ENCODE assay signal across 26 mouse cellular contexts in genomic region chr14:19720044-19720611, GRCm38 (mm10). TPM values are rescaled to one million over a fixed set of nuclear protein-coding genes. Genes with fewer than 3 reads are reported as not detected.
A peak's percentile ranks its signal among the peaks of the same experiment; 100 is the strongest.
DNase-seq lines count a peak whose midpoint lies in the region; ATAC-seq and TF ChIP-seq lines count a peak whose summit lies in the region.
"Had no signal": no experiment of that assay in that cellular context is flagged by ENCODE, and none has a peak within 500 bp of the region (broad histone marks: within the 10 kb centered on the region; RNA-seq: fewer than 3 reads in every experiment).

No protein-coding gene starts in this region.

- no peak overlapping the region for H3K4me3 ChIP-seq in midbrain, embryonic 12.5 days
- no peak overlapping the region for H3K4me3 ChIP-seq in midbrain, embryonic 15.5 days
- H3K4me3 ChIP-seq in forebrain, embryonic 15.5 days: no peak overlapping the region
- no peak overlapping the region for H3K4me3 ChIP-seq in gastrocnemius, adult 2 months
- H3K4me3 ChIP-seq: heart, adult 2 months; heart, embryonic 10.5 days; heart, embryonic 13.5 days; hindbrain, embryonic 12.5 days; hindbrain, embryonic 15.5 days; intestine, embryonic 15.5 days had no signal

- H3K36me3 ChIP-seq in midbrain, embryonic 12.5 days: no peaks in the 10 kb centered on the region
- H3K36me3 ChIP-seq in midbrain, embryonic 15.5 days (replicated peaks): no peaks in the 10 kb centered on the region
- H3K36me3 ChIP-seq in forebrain, embryonic 15.5 days: no peaks in the 10 kb centered on the region
- H3K36me3 ChIP-seq: heart, embryonic 10.5 days; heart, embryonic 13.5 days; hindbrain, embryonic 12.5 days; hindbrain, embryonic 15.5 days; intestine, embryonic 15.5 days had no signal

- H3K4me1 ChIP-seq in midbrain, embryonic 12.5 days: peaks cover 12% of the 10 kb centered on the region
- H3K4me1 ChIP-seq in midbrain, embryonic 15.5 days: no peaks in the 10 kb centered on the region
- H3K4me1 ChIP-seq in forebrain, embryonic 15.5 days: peaks cover 11% of the 10 kb centered on the region
- H3K4me1 ChIP-seq: heart, embryonic 10.5 days; hindbrain, embryonic 12.5 days; hindbrain, embryonic 15.5 days; intestine, embryonic 15.5 days had no signal

- no peak for TF ChIP-seq CTCF in brain, embryonic 14.5 days (IDR thresholded peaks at IDR 0.05; ENCODE audit: borderline replicate concordance, extremely low read depth, insufficient read depth, insufficient read length)
- TF ChIP-seq CTCF in gastrocnemius, adult 2 months (IDR thresholded peaks at IDR 0.05): no peak

- no peaks in the 10 kb centered on the region for H3K9me3 ChIP-seq in midbrain, embryonic 12.5 days
- H3K9me3 ChIP-seq in midbrain, embryonic 15.5 days: no peaks in the 10 kb centered on the region
- no peaks in the 10 kb centered on the region for H3K9me3 ChIP-seq in forebrain, embryonic 15.5 days
- H3K9me3 ChIP-seq: heart, embryonic 10.5 days; heart, embryonic 13.5 days; hindbrain, embryonic 12.5 days; hindbrain, embryonic 15.5 days; intestine, embryonic 15.5 days had no signal

- peak; percentile 65; the same call in 1 of the 2 replicates for ATAC-seq in midbrain, embryonic 12.5 days (ENCODE audit: low FRiP score, low read depth)
- ATAC-seq in midbrain, embryonic 15.5 days (replicated peaks): no peak
- ATAC-seq in forebrain, embryonic 15.5 days (replicated peaks): peak; percentile 80
- ATAC-seq: activated CD4-positive, CD25-positive, alpha-beta regulatory T cell, adult 4 months; CD4-positive, CD25-positive, alpha-beta regulatory T cell, adult 4 months; intestine, embryonic 15.5 days had no signal

- no peak overlapping the region for H3K4me2 ChIP-seq in midbrain, embryonic 12.5 days (replicated peaks)
- H3K4me2 ChIP-seq in midbrain, embryonic 15.5 days: no peak overlapping the region
- H3K4me2 ChIP-seq in forebrain, embryonic 15.5 days (replicated peaks): no peak overlapping the region
- H3K4me2 ChIP-seq: heart, embryonic 13.5 days; hindbrain, embryonic 12.5 days; hindbrain, embryonic 15.5 days; intestine, embryonic 15.5 days had no signal

- H3K27me3 ChIP-seq in midbrain, embryonic 12.5 days: peaks cover 4% of the 10 kb centered on the region; the same call in 1 of the 2 replicates
- H3K27me3 ChIP-seq in midbrain, embryonic 15.5 days (replicated peaks): no peaks in the 10 kb centered on the region
- H3K27me3 ChIP-seq in forebrain, embryonic 15.5 days: no peaks in the 10 kb centered on the region
- H3K27me3 ChIP-seq: heart, embryonic 13.5 days; hindbrain, embryonic 12.5 days; hindbrain, embryonic 15.5 days; intestine, embryonic 15.5 days had no signal

- intact Hi-C loops in heart, postnatal 25 days (cut with DNase I): no loop called here
- intact Hi-C loops in gastrocnemius, adult 2 months (cut with DNase I): no loop called here

- no peak for TF ChIP-seq POLR2A in brain, embryonic 14.5 days (IDR thresholded peaks at IDR 0.05; ENCODE audit: borderline replicate concordance, extremely low read depth, insufficient read depth, insufficient read length, poor library complexity, severe bottlenecking)

- 59% methylated on average over 2 of the region's 2 CpGs for WGBS in midbrain, embryonic 12.5 days
- WGBS in midbrain, embryonic 15.5 days: 38% methylated on average over 2 of the region's 2 CpGs
- WGBS in forebrain, embryonic 15.5 days: 17% methylated on average over 2 of the region's 2 CpGs

- no peak overlapping the region for H3K27ac ChIP-seq in midbrain, embryonic 12.5 days (replicated peaks)
- no peak overlapping the region for H3K27ac ChIP-seq in midbrain, embryonic 15.5 days
- H3K27ac ChIP-seq in forebrain, embryonic 15.5 days (replicated peaks): peak overlapping the region; percentile 34; the same call in 1 of the 2 replicates
- no peak overlapping the region for H3K27ac ChIP-seq in gastrocnemius, adult 2 months
- H3K27ac ChIP-seq: heart, adult 2 months; heart, embryonic 10.5 days; heart, embryonic 13.5 days; hindbrain, embryonic 12.5 days; hindbrain, embryonic 15.5 days; intestine, embryonic 15.5 days had no signal

- no peak overlapping the region for H3K9ac ChIP-seq in midbrain, embryonic 12.5 days (replicated peaks)
- H3K9ac ChIP-seq in midbrain, embryonic 15.5 days: no peak overlapping the region
- H3K9ac ChIP-seq in forebrain, embryonic 15.5 days (replicated peaks): no peak overlapping the region
- H3K9ac ChIP-seq: heart, embryonic 13.5 days; hindbrain, embryonic 12.5 days; hindbrain, embryonic 15.5 days; intestine, embryonic 15.5 days had no signal

- peak; percentile 44 for DNase-seq in Muller cell, postnatal 12 days (ENCODE audit: inconsistent ontology term)
- peak; percentile 90 for DNase-seq in brain, embryonic 14.5 days (ENCODE audit: low read depth)
- DNase-seq in heart, postnatal 25 days (ENCODE audit: low spot score): no peak
- DNase-seq in gastrocnemius, adult 2 months: no peak
- DNase-seq: adrenal gland, adult 8-10 months; adrenal gland, postnatal 25 days; cerebellum, adult 18-20 months; cerebellum, adult 9-10 months; cerebellum, postnatal 14 days; gastrocnemius, postnatal 10 days; gastrocnemius, postnatal 36 days; heart, adult 2 months; heart, postnatal 14 days; kidney, adult 11 months had no signal

RNA-seq across cellular contexts. Expression of gene Nid2, which starts 30.9 kb away (rescaled TPM):
- 48.7 and 60.8 TPM in 2 replicates for polyA plus RNA-seq in midbrain, embryonic 12.5 days (2016; fragmentation: Nextera tagmentation; extraction: Ambion mirVana)
- polyA plus RNA-seq in midbrain, embryonic 15.5 days (2015; fragmentation: Nextera tagmentation; extraction: Ambion mirVana): 41.0 and 44.4 TPM in 2 replicates
- polyA plus RNA-seq in brain, embryonic 14.5 days (2012; rRNA removed): 13.8 and 33.2 TPM in 2 replicates
- 22.2 and 29.9 TPM in 2 replicates for polyA plus RNA-seq in forebrain, embryonic 15.5 days (2015; fragmentation: Nextera tagmentation; extraction: Ambion mirVana)
- 10 to 100 TPM; 46.4 to 53.2 TPM for total RNA-seq in heart, postnatal 25 days (2021)
- total RNA-seq in gastrocnemius, adult 2 months (2021): 1 to 10 TPM; 6.5 to 7.6 TPM
- total RNA-seq: hematopoietic stem cell, adult 5-6 weeks; MEL had no signal

Comparison
In these comparisons a context has a peak if more than half of its experiments do, and no peak if none do; other contexts are left out.
1. DNase-seq: peak in Muller cell, postnatal 12 days (single experiment) and brain, embryonic 14.5 days (single experiment); none in heart, postnatal 25 days (single experiment) and gastrocnemius, adult 2 months (single experiment).